Comparison of ENCODE assay signal across 9 mouse cellular contexts in genomic region chr4:140961467-140962206, GRCm38 (mm10). TPM values are rescaled to one million over a fixed set of nuclear protein-coding genes. Genes with fewer than 3 reads are reported as not detected.
DNase-seq lines count a peak whose midpoint lies in the region; ATAC-seq lines count a peak whose summit lies in the region.
"Had no signal": no experiment of that assay in that cellular context is flagged by ENCODE, and none has a peak within 500 bp of the region (broad histone marks: within the 10 kb centered on the region; RNA-seq: fewer than 3 reads in every experiment).

No protein-coding gene starts in this region.

- no peaks in the 10 kb centered on the region for H3K36me3 ChIP-seq in limb, embryonic 11.5 days (ENCODE audit: control insufficient read depth, insufficient read depth, low read length)
- 0 out of 2 replicates have a peak, but pooled peaks cover 3% of the 10 kb centered on the region for H3K36me3 ChIP-seq in neural tube, embryonic 14.5 days (ENCODE audit: control insufficient read depth, insufficient read depth, low read length)

- H3K4me3 ChIP-seq in limb, embryonic 11.5 days (ENCODE audit: low read depth, low read length): peak overlapping the region; percentile 96
- peak overlapping the region; percentile 97 for H3K4me3 ChIP-seq in neural tube, embryonic 14.5 days (ENCODE audit: low read depth, low read length)

- H3K27ac ChIP-seq in limb, embryonic 11.5 days (replicated peaks; ENCODE audit: low read depth, low read length): no peak overlapping the region; the same call in 1 of the 2 replicates
- peak overlapping the region; percentile 87 for H3K27ac ChIP-seq in neural tube, embryonic 14.5 days (ENCODE audit: low read depth, low read length)

- H3K27me3 ChIP-seq in limb, embryonic 11.5 days (ENCODE audit: control insufficient read depth, insufficient read depth, low read length): no peaks in the 10 kb centered on the region
- no peaks in the 10 kb centered on the region for H3K27me3 ChIP-seq in neural tube, embryonic 14.5 days (ENCODE audit: control insufficient read depth, insufficient read depth, low read length)

- peak overlapping the region; percentile 92 for H3K9ac ChIP-seq in limb, embryonic 11.5 days (ENCODE audit: low read length)
- peak overlapping the region; percentile 93 for H3K9ac ChIP-seq in neural tube, embryonic 14.5 days (replicated peaks; ENCODE audit: low read depth, low read length)

- H3K4me1 ChIP-seq in limb, embryonic 11.5 days (ENCODE audit: control insufficient read depth, insufficient read depth, low read length): peaks cover 8% of the 10 kb centered on the region; the same call in 1 of the 2 replicates
- H3K4me1 ChIP-seq in neural tube, embryonic 14.5 days (ENCODE audit: control insufficient read depth, insufficient read depth, low read length): peaks cover 11% of the 10 kb centered on the region

- DNase-seq in frontal cortex, postnatal 25 days (ENCODE audit: low spot score in 2 of 2): no peak
- peak; percentile 31 for DNase-seq in 3T3-L1 (ENCODE audit: low read depth, low spot score)
- no peak for DNase-seq in limb, embryonic 11.5 days (ENCODE audit: low spot score)
- DNase-seq in spleen, postnatal 10 days (ENCODE audit: low spot score in 2 of 2): no peak
- DNase-seq in cerebellum, adult 8-10 months: no peak

- H3K4me2 ChIP-seq in limb, embryonic 11.5 days (ENCODE audit: low read depth, severe bottlenecking): peak overlapping the region; percentile 92
- H3K4me2 ChIP-seq in neural tube, embryonic 14.5 days (ENCODE audit: low read depth, low read length): peak overlapping the region; percentile 88

- H3K9me3 ChIP-seq in limb, embryonic 11.5 days (ENCODE audit: control insufficient read depth, low read length): no peaks in the 10 kb centered on the region
- no peaks in the 10 kb centered on the region for H3K9me3 ChIP-seq in neural tube, embryonic 14.5 days (ENCODE audit: control insufficient read depth, low read length)

- peak; percentile 3; the same call in 1 of the 2 replicates for ATAC-seq in frontal cortex, adult (ENCODE audit: low TSS enrichment)
- peak; percentile 27 for ATAC-seq in erythroblast, adult 5-6 weeks (replicated peaks; ENCODE audit: low FRiP score, poor library complexity, severe bottlenecking)
- ATAC-seq in limb, embryonic 11.5 days (ENCODE audit: insufficient number of reproducible peaks, low FRiP score, low TSS enrichment, low read depth): peak; percentile 14; the same call in 1 of the 2 replicates
- ATAC-seq in neural tube, embryonic 14.5 days (ENCODE audit: low read depth): 0 out of 2 replicates have a peak, but pooled peaks have one; percentile 3

- WGBS in limb, embryonic 11.5 days: 2% methylated on average over 38 of the region's 38 CpGs
- WGBS in neural tube, embryonic 14.5 days: under 1% methylated on average over 38 of the region's 38 CpGs

RNA-seq across cellular contexts. Expression of gene Sdhb, which starts 0.6 kb away (rescaled TPM):
- total RNA-seq in erythroblast, adult 5-6 weeks (2015; ENCODE audit: low replicate concordance): 46.7 and 50.4 TPM in 2 replicates
- 20.5 and 34.4 TPM in 2 replicates for total RNA-seq in erythroblast, adult 5-6 weeks (2017; ENCODE audit: low replicate concordance)
- polyA plus RNA-seq in limb, embryonic 11.5 days (2014; fragmentation: Nextera tagmentation; extraction: Ambion mirVana): 403 and 421 TPM in 2 replicates
- 469 and 520 TPM in 2 replicates for polyA plus RNA-seq in neural tube, embryonic 14.5 days (2014; fragmentation: Nextera tagmentation; extraction: Ambion mirVana)

RNA-seq across cellular contexts. Expression of gene Atp13a2, which starts 25.0 kb away (rescaled TPM):
- 6.7 and 10.0 TPM in 2 replicates for total RNA-seq in erythroblast, adult 5-6 weeks (2015; ENCODE audit: low replicate concordance)
- 4.9 and 5.9 TPM in 2 replicates for total RNA-seq in erythroblast, adult 5-6 weeks (2017; ENCODE audit: low replicate concordance)
- 27.8 and 28.7 TPM in 2 replicates for polyA plus RNA-seq in limb, embryonic 11.5 days (2014; fragmentation: Nextera tagmentation; extraction: Ambion mirVana)
- polyA plus RNA-seq in neural tube, embryonic 14.5 days (2014; fragmentation: Nextera tagmentation; extraction: Ambion mirVana): 155 and 160 TPM in 2 replicates

RNA-seq across cellular contexts. Expression of gene Mfap2, which starts 48.6 kb away (rescaled TPM):
- not detected in 2 replicates for total RNA-seq in erythroblast, adult 5-6 weeks (2015; ENCODE audit: low replicate concordance)
- not detected in 2 replicates for total RNA-seq in erythroblast, adult 5-6 weeks (2017; ENCODE audit: low replicate concordance)
- polyA plus RNA-seq in limb, embryonic 11.5 days (2014; fragmentation: Nextera tagmentation; extraction: Ambion mirVana): 485 and 517 TPM in 2 replicates
- 109 and 229 TPM in 2 replicates for polyA plus RNA-seq in neural tube, embryonic 14.5 days (2014; fragmentation: Nextera tagmentation; extraction: Ambion mirVana)
- total RNA-seq: hematopoietic stem cell, adult 5-6 weeks had no signal

RNA-seq across cellular contexts. Expression of gene Padi2, which starts 55.5 kb away (rescaled TPM):
- 5.4 and 7.1 TPM in 2 replicates for total RNA-seq in erythroblast, adult 5-6 weeks (2015; ENCODE audit: low replicate concordance)
- total RNA-seq in erythroblast, adult 5-6 weeks (2017; ENCODE audit: low replicate concordance): 5.0 and 5.1 TPM in 2 replicates
- 0.17 and 0.35 TPM in 2 replicates for polyA plus RNA-seq in limb, embryonic 11.5 days (2014; fragmentation: Nextera tagmentation; extraction: Ambion mirVana)
- 0.95 and 2.3 TPM in 2 replicates for polyA plus RNA-seq in neural tube, embryonic 14.5 days (2014; fragmentation: Nextera tagmentation; extraction: Ambion mirVana)
